Mouse (Mus musculus) olfactory bulb, adult 2 months (tissue): Measurements from ENCODE around the gene Aass. TPM values are rescaled to one million over a fixed set of nuclear protein-coding genes. Genes with fewer than 3 reads are reported as not detected.
"Not testable (repeated sequence)": the region's sequence is repeated elsewhere in the genome, so short reads cannot be mapped to it uniquely, and the experiment has no call there.

ENCODE experiments used
- H3K27ac ChIP-seq: fragments of 200-500 bp; 2 replicates; pipeline ENCODE4 v1.5.1; 2012; ENCODE audit warnings: low read depth, low read length; ENCODE audit not compliant: insufficient read depth
- H3K4me1 ChIP-seq: fragments of 200-500 bp; 2 replicates; pipeline ENCODE4 v1.6.1; 2012; ENCODE audit warnings: low read length; ENCODE audit not compliant: control insufficient read depth, insufficient read depth
- H3K4me3 ChIP-seq: fragments of 200-500 bp; 2 replicates; pipeline ENCODE4 v1.5.1; 2012; ENCODE audit warnings: mild to moderate bottlenecking, low read depth, low read length, moderate library complexity; ENCODE audit not compliant: insufficient read depth
- CTCF ChIP-seq: fragments of 200-500 bp; IDR thresholded peaks from 2 replicates; pipeline ENCODE4 v1.5.1; 2012; ENCODE audit warnings: low read depth, mild to moderate bottlenecking, low read length, moderate library complexity; ENCODE audit not compliant: insufficient read depth
- POLR2A ChIP-seq: fragments of 200-500 bp; IDR thresholded peaks from 2 replicates; pipeline ENCODE4 v1.6.1; 2012; ENCODE audit warnings: mild to moderate bottlenecking, low read depth, low read length, moderate library complexity; ENCODE audit not compliant: insufficient read depth
- WGBS: fragments of 180-500 bp; shearing (Covaris S2); methylation state at CpG from one replicate; pipeline ENCODE4 v1.1.7; 2018; 5-methylcytosine and 5-hydroxymethylcytosine counted together
- polyA plus RNA-seq: library from polyadenylated mRNA; stranded (reverse); fragments of >200 nt; gene quantifications from 2 replicates; pipeline ENCODE4 v1.2.4, GENCODE M21; 2012; ENCODE audit warnings: low replicate concordance; ENCODE audit not compliant: missing spikeins, insufficient read depth, insufficient read length

The Aass gene
- polyA plus RNA-seq: not detected in 2 replicates

DNA sequence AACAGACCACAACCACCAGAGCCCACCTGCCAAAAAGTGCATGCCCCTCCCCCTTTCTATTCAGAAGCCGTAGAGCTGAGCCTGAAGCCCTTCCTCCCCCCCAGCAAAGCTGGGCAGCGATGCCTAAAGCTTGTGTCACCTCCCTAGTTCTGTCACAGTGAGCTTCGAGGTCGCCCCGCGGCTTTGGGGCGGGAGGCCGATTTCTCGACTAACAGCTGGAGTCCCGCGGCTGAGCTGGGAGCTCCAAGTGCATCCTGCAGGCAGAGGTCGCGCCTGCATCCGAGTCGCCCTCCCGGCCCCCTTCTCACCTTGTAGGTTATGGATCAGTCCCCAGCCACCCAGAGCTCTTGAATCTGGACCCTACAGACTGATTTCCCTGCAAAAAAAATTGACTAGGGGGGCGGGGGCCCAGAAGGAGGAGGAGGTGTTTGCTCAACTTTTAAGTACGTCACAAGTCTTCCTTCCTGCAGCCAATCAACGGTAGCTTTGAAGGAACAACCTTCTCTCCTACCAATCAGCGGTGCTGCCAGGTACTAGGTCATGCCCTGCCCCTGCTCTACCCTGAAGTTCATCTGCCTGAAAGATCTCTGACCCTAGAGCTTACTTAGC is at the start of gene Aass:
TSS of gene Aass (minus strand) at position 414 of the 609 bp plus-strand sequence.
- TF ChIP-seq CTCF (no peak), POLR2A (no peak)
- Histone ChIP-seq H3K4me3 (peak within 1 kb of the TSS; percentile 28), H3K27ac (no peak within 1 kb of the TSS), H3K4me1 (peaks cover 5% of the 10 kb centered on the region; the same call in 1 of the 2 replicates)
- 1% methylated on average over 20 of the region's 20 CpGs for WGBS

DNA sequence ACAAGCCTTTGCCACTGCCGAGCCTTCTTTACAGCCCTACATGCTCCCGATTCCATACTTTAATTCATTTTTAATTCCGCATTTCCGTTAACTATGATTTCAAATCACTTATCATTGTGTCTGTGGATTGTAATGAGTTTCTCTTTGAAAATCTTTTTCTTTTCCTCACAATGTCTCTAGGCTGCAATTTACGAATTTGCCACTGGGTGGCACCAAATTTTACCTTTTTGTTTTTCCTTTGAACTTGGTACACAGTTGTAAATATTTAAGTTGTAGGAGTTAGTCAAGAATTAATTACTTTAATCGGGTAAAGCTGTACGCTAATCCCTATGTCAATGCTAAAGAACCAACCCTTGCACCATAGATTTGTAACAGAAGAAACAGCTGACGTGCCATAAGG is 47.3 kb upstream of the Aass start:
- WGBS: 10% methylated on average over 8 of the region's 8 CpGs
- Histone ChIP-seq H3K4me1 (no peaks in the 10 kb centered on the region), H3K27ac (no peak overlapping the region), H3K4me3 (no peak overlapping the region)
- TF ChIP-seq POLR2A (no peak), CTCF (no peak)

DNA sequence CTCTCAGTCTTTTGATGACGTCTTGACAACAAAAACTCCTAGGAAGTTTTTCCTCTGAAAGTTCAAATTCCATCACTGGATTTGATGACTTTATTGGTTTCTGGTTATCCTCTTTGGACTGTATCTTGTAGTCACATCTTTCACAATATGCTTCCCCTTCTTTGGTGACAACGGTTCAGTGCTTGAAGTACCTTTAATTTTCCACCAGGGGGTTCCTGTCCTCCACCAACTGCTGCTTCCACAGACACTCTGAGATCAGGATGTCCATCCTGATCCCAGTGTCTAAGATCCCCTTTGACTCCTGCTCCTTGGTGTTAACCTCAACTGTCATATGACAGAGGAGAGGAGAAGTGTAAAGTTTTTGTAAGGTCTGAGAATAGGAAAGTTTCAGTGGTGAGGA is 31.0 kb upstream of the Aass start:
- H3K27ac ChIP-seq, H3K4me1 ChIP-seq, H3K4me3 ChIP-seq: not testable (repeated sequence)
- 45% methylated on average over 2 of the region's 2 CpGs for WGBS

GRCm38 (mm10) chr6:23156357-23156756 is 23.6 kb upstream of the Aass start:
- not testable (repeated sequence) for H3K27ac ChIP-seq, H3K4me1 ChIP-seq, H3K4me3 ChIP-seq
- WGBS: 63% methylated on average over 3 of the region's 3 CpGs

DNA sequence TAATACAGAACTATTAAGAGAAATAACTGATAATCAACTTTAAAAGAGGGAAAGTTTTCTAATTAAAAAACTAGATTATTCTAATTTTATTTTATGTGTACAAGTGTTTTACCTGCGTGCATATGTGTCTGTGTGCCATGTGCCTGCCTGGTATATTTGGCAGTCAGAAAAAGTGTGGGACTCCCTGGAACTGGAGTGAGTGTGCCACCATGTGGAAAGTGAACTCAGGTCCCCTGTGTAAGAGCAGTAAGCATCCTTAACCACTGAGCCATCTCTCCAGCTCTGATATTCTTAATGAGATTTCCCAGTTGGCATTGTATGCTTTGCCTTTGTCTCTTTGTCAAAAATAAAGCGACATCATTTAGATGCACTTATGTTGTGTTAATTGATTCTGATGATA is 20.3 kb upstream of the Aass start:
- Histone ChIP-seq H3K4me1 (no peaks in the 10 kb centered on the region), H3K27ac (no peak overlapping the region), H3K4me3 (no peak overlapping the region)
- no peak for TF ChIP-seq POLR2A
- TF ChIP-seq CTCF: no peak
- 96% methylated on average over 2 of the region's 2 CpGs for WGBS

DNA sequence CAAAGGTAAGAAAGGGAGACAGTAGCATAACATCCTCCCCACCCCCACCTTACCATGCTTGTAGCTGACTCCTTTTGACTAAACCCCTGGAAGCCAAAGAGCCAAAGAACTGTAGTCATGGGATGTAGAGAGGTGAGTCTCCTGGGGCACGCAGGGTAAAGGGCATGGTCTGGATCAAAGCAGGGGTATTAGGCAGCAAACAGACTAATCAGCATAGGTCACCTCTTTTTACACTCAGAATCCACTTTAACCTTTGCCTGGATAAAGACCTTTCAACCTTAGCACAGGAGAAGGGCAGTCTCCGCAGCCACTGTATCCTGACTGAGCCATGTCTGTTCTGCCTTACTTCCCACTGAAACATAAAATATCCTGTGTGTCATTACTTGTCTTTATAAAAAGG is 14.4 kb upstream of the Aass start:
- no peak for TF ChIP-seq POLR2A
- WGBS: 89% methylated on average over 2 of the region's 2 CpGs
- Histone ChIP-seq H3K4me3 (no peak overlapping the region), H3K4me1 (no peaks in the 10 kb centered on the region), H3K27ac (no peak overlapping the region)

DNA sequence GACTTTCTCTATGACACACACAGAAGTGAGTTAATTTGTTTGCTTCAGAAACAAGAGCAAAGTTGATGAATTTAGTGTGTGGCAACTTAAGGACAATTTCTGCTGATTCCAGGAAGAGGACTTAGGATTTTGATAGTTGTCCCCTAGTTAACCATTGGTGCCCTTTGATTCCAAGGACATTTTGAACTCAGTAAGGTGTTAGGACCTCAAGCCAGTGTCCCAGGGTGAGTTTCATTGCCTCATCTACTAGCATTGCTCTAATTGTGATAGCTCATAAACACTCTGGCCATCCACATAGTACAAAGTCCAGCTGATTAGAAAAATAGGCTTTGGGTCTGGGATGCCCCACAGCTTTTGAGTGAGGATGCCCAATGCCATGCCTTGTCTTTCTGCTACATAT is 11.2 kb upstream of the Aass start:
- TF ChIP-seq CTCF (no peak), POLR2A (no peak)
- Histone ChIP-seq H3K4me3 (no peak overlapping the region), H3K27ac (no peak overlapping the region), H3K4me1 (no peaks in the 10 kb centered on the region)

DNA sequence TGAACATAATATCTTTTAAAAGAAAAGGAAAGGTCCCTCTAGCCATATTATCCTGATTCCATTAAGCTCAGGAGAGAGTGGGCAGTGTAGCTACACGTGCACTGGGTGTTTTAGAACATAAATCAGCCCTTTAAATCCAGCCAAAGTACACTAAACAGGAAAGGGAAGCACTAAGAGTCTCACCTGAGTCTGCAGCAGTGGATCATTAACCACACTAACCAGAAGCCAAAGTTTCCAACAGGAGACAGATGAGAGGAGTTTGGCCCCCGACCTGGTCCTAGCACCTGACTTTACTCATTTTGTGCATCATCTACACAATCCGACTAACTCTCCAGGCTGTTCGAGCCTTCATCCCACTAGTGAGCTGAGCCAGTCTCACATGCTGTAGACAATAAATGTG is 1.8 kb downstream of the Aass start:
- WGBS: 87% methylated on average over 4 of the region's 4 CpGs
- no peak overlapping the region for H3K4me3 ChIP-seq
- no peak overlapping the region for H3K27ac ChIP-seq
- peaks cover 5% of the 10 kb centered on the region; the same call in 1 of the 2 replicates for H3K4me1 ChIP-seq
- TF ChIP-seq CTCF (no peak), POLR2A (no peak)

GRCm38 (mm10) chr6:23129201-23129600 is 3.6 kb downstream of the Aass start:
- H3K4me3 ChIP-seq: no peak overlapping the region
- 42% methylated on average over 4 of the region's 4 CpGs for WGBS
- TF ChIP-seq POLR2A (no peak), CTCF (no peak)
- peaks cover 5% of the 10 kb centered on the region; the same call in 1 of the 2 replicates for H3K4me1 ChIP-seq
- H3K27ac ChIP-seq: no peak overlapping the region

DNA sequence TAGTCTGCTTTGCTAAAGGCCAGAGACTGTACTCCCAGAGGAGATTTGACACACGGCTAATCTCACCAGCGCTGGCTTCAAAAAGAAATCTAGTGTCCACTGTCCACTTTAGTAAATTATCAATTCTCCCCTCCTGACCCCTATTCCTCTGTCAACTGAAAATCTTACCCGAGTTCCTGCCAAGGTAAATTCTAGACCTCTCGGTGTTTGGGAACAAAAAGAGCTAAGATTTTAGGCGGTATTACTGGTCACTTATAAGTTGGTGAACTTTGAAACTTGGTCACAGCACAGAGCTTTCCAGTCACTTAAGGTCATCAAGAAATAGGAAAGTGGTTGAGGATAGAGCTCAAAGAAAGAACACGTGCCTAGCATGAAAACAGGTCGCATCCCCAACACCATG is 6.1 kb downstream of the Aass start:
- Histone ChIP-seq H3K4me1 (no peaks in the 10 kb centered on the region), H3K27ac (no peak overlapping the region), H3K4me3 (no peak overlapping the region)
- 86% methylated on average over 7 of the region's 7 CpGs for WGBS
- no peak for TF ChIP-seq POLR2A
- TF ChIP-seq CTCF: no peak

DNA sequence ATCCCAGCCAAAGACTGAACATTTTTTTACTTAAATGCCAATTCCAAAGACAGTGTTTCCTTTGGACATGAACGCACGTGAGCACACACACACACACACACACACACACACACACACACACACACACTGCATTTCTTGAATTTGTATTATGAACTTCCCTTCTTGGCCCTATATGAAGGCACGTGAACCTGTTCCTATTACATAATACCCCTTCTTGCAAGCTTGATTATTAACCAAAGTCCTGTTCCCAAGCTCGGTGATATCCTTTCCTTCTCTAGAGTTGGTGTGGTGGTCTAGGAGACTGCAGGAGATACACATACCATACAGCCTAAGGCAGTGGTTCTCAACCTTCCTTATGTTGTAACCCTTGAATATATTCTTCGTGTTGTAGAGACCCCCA is 7.0 kb downstream of the Aass start:
- Histone ChIP-seq H3K4me3 (no peak overlapping the region), H3K4me1 (no peaks in the 10 kb centered on the region), H3K27ac (no peak overlapping the region)
- TF ChIP-seq CTCF (no peak), POLR2A (no peak)
- 91% methylated on average over 5 of the region's 5 CpGs for WGBS
